ENCODE assay signal across 8 mouse cellular contexts in the genomic region with DNA sequence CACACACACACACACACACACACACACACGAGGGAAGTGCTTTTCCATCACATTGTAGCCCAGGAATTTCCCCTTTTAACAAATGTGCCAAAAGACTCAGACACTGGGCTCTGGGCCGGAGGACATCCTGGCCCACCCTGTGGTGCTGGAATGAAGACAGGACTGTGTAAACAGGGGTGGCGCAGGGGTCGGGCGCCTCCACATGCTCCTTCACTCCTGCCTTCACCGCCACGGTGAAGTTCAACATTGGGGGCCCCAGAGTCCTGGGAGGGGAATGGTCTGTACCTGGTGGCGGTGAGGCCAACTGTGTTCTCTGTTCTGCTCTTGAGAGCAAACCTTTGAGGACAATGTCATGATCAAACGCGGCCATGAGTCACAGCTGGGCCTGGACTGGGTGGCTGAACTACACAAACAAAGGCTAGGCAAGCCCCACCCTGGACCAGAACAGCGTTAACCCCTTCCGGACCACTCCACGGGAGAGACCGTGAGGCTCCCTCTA. TPM values are rescaled to one million over a fixed set of nuclear protein-coding genes. Genes with fewer than 3 reads are reported as not detected.
DNase-seq lines count a peak whose midpoint lies in the region; ATAC-seq lines count a peak whose summit lies in the region.

No protein-coding gene starts in this region.

- peak; percentile 24 for DNase-seq in ovary, postnatal 10 days (ENCODE audit: low spot score)
- DNase-seq in ovary, postnatal 36 days (ENCODE audit: low spot score), result no peak
- peak; percentile 64 to 66 for DNase-seq in kidney, postnatal 36 days
- no peak for DNase-seq in layer of hippocampus, postnatal 36 days
- DNase-seq in cerebellum, postnatal 14 days, result no peak
- DNase-seq in cerebellum, postnatal 36 days, result no peak

- peaks cover 5% of the 10 kb centered on the region for H3K4me1 ChIP-seq in heart, embryonic 16.5 days (ENCODE audit: control insufficient read depth, insufficient read depth, low read length)
- 0 out of 2 replicates have a peak, but pooled peaks cover 2% of the 10 kb centered on the region for H3K4me1 ChIP-seq in neural tube, embryonic 15.5 days

- H3K4me2 ChIP-seq in heart, embryonic 16.5 days (ENCODE audit: low read depth, low read length), result no peak overlapping the region
- no peak overlapping the region for H3K4me2 ChIP-seq in neural tube, embryonic 15.5 days

- H3K27me3 ChIP-seq in heart, embryonic 16.5 days (ENCODE audit: control insufficient read depth, insufficient read depth, low read length), result no peaks in the 10 kb centered on the region
- no peaks in the 10 kb centered on the region for H3K27me3 ChIP-seq in neural tube, embryonic 15.5 days (replicated peaks)

- WGBS in heart, embryonic 16.5 days, result 33% methylated on average over 14 of the region's 14 CpGs
- 65% methylated on average over 14 of the region's 14 CpGs for WGBS in neural tube, embryonic 15.5 days

- ATAC-seq in heart, embryonic 16.5 days (replicated peaks; ENCODE audit: extremely low read depth, insufficient read depth, low FRiP score), result peak; percentile 77
- ATAC-seq in neural tube, embryonic 15.5 days (ENCODE audit: low FRiP score), result no peak

- peak overlapping the region; percentile 74 for H3K27ac ChIP-seq in heart, embryonic 16.5 days (ENCODE audit: low read length)
- peak overlapping the region; percentile 60 for H3K27ac ChIP-seq in neural tube, embryonic 15.5 days (replicated peaks)

- peaks cover 44% of the 10 kb centered on the region for H3K36me3 ChIP-seq in heart, embryonic 16.5 days (ENCODE audit: control insufficient read depth, insufficient read depth)
- H3K36me3 ChIP-seq in neural tube, embryonic 15.5 days, result peaks cover 76% of the 10 kb centered on the region

- no peak overlapping the region for H3K4me3 ChIP-seq in heart, embryonic 16.5 days (ENCODE audit: low read length)
- H3K4me3 ChIP-seq in neural tube, embryonic 15.5 days (replicated peaks), result no peak overlapping the region

- H3K9me3 ChIP-seq in heart, embryonic 16.5 days (replicated peaks; ENCODE audit: control insufficient read depth, low read length), result no peaks in the 10 kb centered on the region
- H3K9me3 ChIP-seq in neural tube, embryonic 15.5 days (replicated peaks), result no peaks in the 10 kb centered on the region

- peak overlapping the region; percentile 15 for H3K9ac ChIP-seq in heart, embryonic 16.5 days (ENCODE audit: low read length)
- no peak overlapping the region for H3K9ac ChIP-seq in neural tube, embryonic 15.5 days (replicated peaks)

RNA-seq across cellular contexts. Expression of gene Maff, which starts 21.9 kb away (rescaled TPM):
- polyA plus RNA-seq in heart, embryonic 16.5 days (2015; fragmentation: Nextera tagmentation; extraction: Ambion mirVana), result 3.9 and 4.1 TPM in 2 replicates
- 0.81 and 1.7 TPM in 2 replicates for polyA plus RNA-seq in neural tube, embryonic 15.5 days (2015; fragmentation: Nextera tagmentation; extraction: Ambion mirVana)
- total RNA-seq in layer of hippocampus, postnatal 36 days (2021), result 1 to 10 TPM; 1.4 to 2.3 TPM

RNA-seq across cellular contexts. Expression of gene Tmem184b, which starts 35.0 kb away (rescaled TPM):
- 71.7 and 75.2 TPM in 2 replicates for polyA plus RNA-seq in heart, embryonic 16.5 days (2015; fragmentation: Nextera tagmentation; extraction: Ambion mirVana)
- 43.1 and 46.3 TPM in 2 replicates for polyA plus RNA-seq in neural tube, embryonic 15.5 days (2015; fragmentation: Nextera tagmentation; extraction: Ambion mirVana)
- 10 to 100 TPM; 50.5 to 51.0 TPM for total RNA-seq in layer of hippocampus, postnatal 36 days (2021)

RNA-seq across cellular contexts. Expression of gene Pla2g6, which starts 40.2 kb away (rescaled TPM):
- polyA plus RNA-seq in heart, embryonic 16.5 days (2015; fragmentation: Nextera tagmentation; extraction: Ambion mirVana), result 12.1 and 13.7 TPM in 2 replicates
- polyA plus RNA-seq in neural tube, embryonic 15.5 days (2015; fragmentation: Nextera tagmentation; extraction: Ambion mirVana), result 26.1 and 27.9 TPM in 2 replicates
- total RNA-seq in layer of hippocampus, postnatal 36 days (2021), result 10 to 100 TPM; 22.3 to 23.1 TPM

Comparison
In these comparisons a context has a peak if more than half of its experiments do, and no peak if none do; other contexts are left out.
1. DNase-seq: peak in ovary, postnatal 10 days (single experiment) and kidney, postnatal 36 days (2 of 2); none in ovary, postnatal 36 days (single experiment), layer of hippocampus, postnatal 36 days (0 of 2), cerebellum, postnatal 14 days (0 of 2) and cerebellum, postnatal 36 days (0 of 2).